Mouse (Mus musculus) lung, adult 2 months (tissue): ENCODE measurements around the gene Magi1.

Source experiments
- CTCF ChIP-seq: fragments of 200-500 bp; IDR thresholded peaks from 2 replicates; pipeline ENCODE4 v1.5.1; 2011; ENCODE audit warnings: mild to moderate bottlenecking, low read length, control low read depth; ENCODE audit not compliant: insufficient read depth
- POLR2A ChIP-seq: fragments of 200-500 bp; IDR thresholded peaks from 2 replicates; pipeline ENCODE4 v1.6.1; 2011; ENCODE audit warnings: low read depth, mild to moderate bottlenecking, control low read depth, low read length, borderline replicate concordance; ENCODE audit errors: extremely low read depth

DNA sequence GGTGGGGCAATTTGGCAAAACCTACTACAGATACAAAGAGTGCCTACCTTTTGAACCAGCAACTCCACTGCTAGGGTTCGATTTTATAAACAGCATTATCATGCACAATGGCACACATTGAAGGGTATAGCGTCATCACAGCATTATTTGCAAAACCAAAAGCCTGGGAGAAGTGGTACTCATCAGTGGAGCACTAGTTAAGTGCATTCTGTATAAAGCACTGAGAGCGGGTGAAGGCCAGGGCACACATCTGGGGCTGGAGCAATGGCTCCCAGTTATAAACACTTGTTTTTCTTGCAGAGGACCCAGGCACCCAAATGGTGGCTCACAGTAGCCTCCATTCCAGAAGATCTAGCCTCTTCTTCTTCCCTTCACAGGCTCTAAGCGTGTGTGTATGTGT is 67.9 kb downstream of the Magi1 start:
- TF ChIP-seq POLR2A, result no peak
- no peak for TF ChIP-seq CTCF
